Mouse (Mus musculus) MEL (cell line): ENCODE data around the gene Mettl16. TPM values are rescaled to one million over a fixed set of nuclear protein-coding genes. Genes with fewer than 3 reads are reported as not detected.

ENCODE experiments used
- DNase-seq: peaks from one replicate; pipeline ENCODE4 v3.0.0; 2011; ENCODE audit warnings: low read depth, low spot score
- H3K27ac ChIP-seq: 2 replicates; pipeline ENCODE4 v1.5.1; 2012; ENCODE audit warnings: low read depth, mild to moderate bottlenecking, control low read depth, low read length, moderate library complexity; ENCODE audit not compliant: control insufficient read depth
- H3K27me3 ChIP-seq, 2 experiments: fragments of 150-350 bp in 1 of 2; sonication (generic) in 1 of 2; 2 replicates each; pipeline ENCODE4 v1.6.1; 2012; ENCODE audit warnings: low read length in 2 of 2, mild to moderate bottlenecking in 2 of 2, improper control_type of control experiment in 1 of 2, moderate library complexity in 1 of 2; ENCODE audit not compliant: insufficient read depth in 2 of 2, control insufficient read depth in 1 of 2
- H3K36me3 ChIP-seq, 2 experiments: 2 replicates each; pipeline ENCODE4 v1.6.1; 2012 to 2014; ENCODE audit warnings: low read length in 2 of 2, improper control_type of control experiment in 1 of 2, inconsistent platforms in 1 of 2, mild to moderate bottlenecking in 1 of 2; ENCODE audit not compliant: insufficient read depth in 2 of 2, control insufficient read depth in 1 of 2
- H3K4me1 ChIP-seq, 2 experiments: fragments of 150-350 bp in 1 of 2; sonication (generic) in 1 of 2; 2 replicates each; pipeline ENCODE4 v1.6.1; 2012; ENCODE audit warnings: low read length in 2 of 2, improper control_type of control experiment in 1 of 2, mild to moderate bottlenecking in 1 of 2; ENCODE audit not compliant: insufficient read depth in 2 of 2, control insufficient read depth in 1 of 2
- H3K4me3 ChIP-seq, 2 experiments: fragments of 150-350 bp in 1 of 2; sonication (generic) in 1 of 2; 2 replicates each; pipeline ENCODE4 v1.5.1; 2012; ENCODE audit warnings: low read depth in 2 of 2, low read length in 2 of 2, mild to moderate bottlenecking in 2 of 2, moderate library complexity in 2 of 2, control low read depth in 1 of 2, improper control_type of control experiment in 1 of 2; ENCODE audit not compliant: control insufficient read depth in 1 of 2, insufficient read depth in 1 of 2
- H3K79me2 ChIP-seq: 2 replicates; pipeline ENCODE4 v1.6.1; 2012; ENCODE audit warnings: mild to moderate bottlenecking, low read length, moderate library complexity; ENCODE audit not compliant: control insufficient read depth, poor library complexity, insufficient read depth
- H3K9ac ChIP-seq: 2 replicates; pipeline ENCODE4 v1.6.1; 2012; ENCODE audit warnings: low read depth, mild to moderate bottlenecking, control low read depth, low read length, moderate library complexity; ENCODE audit not compliant: control insufficient read depth, poor library complexity, severe bottlenecking
- H3K9me3 ChIP-seq: fragments of 150-350 bp; sonication (generic); replicated peaks from 2 replicates; pipeline ENCODE4 v1.6.1; 2012; ENCODE audit warnings: mild to moderate bottlenecking, low read length, improper control_type of control experiment, moderate library complexity; ENCODE audit not compliant: insufficient read depth
- BHLHE40 ChIP-seq: IDR thresholded peaks from 2 replicates; pipeline ENCODE4 v1.6.1; 2012; ENCODE audit warnings: low read depth, mild to moderate bottlenecking, inconsistent platforms, low read length, improper control_type of control experiment, borderline replicate concordance
- CHD1 ChIP-seq: IDR thresholded peaks from 2 replicates; pipeline ENCODE4 v1.6.1; 2012; ENCODE audit warnings: low read depth, mild to moderate bottlenecking, inconsistent platforms, low read length, improper control_type of control experiment
- CHD2 ChIP-seq: IDR thresholded peaks from 2 replicates; pipeline ENCODE4 v1.6.1; 2011; ENCODE audit warnings: low read length, improper control_type of control experiment
- CTCF ChIP-seq, 3 experiments: IDR thresholded peaks in 2 of 3; conservative IDR thresholded peaks in 1 of 3; 2 replicates each; pipeline ENCODE4 v1.5.1; 2011 to 2012; ENCODE audit warnings: low read length in 3 of 3, low read depth in 2 of 3, mild to moderate bottlenecking in 2 of 3, improper control_type of control experiment in 1 of 3, inconsistent platforms in 1 of 3, mixed read lengths in 1 of 3, moderate library complexity in 1 of 3; ENCODE audit not compliant: control insufficient read depth in 1 of 3, insufficient read depth in 1 of 3, poor library complexity in 1 of 3, severe bottlenecking in 1 of 3
- E2F4 ChIP-seq: IDR thresholded peaks from 2 replicates; pipeline ENCODE4 v1.6.1; 2011; ENCODE audit warnings: low read depth, low read length, improper control_type of control experiment, borderline replicate concordance
- ELF1 ChIP-seq: IDR thresholded peaks from 2 replicates; pipeline ENCODE4 v1.6.1; 2014; ENCODE audit warnings: low read depth, mild to moderate bottlenecking, inconsistent platforms, low read length, improper control_type of control experiment, moderate library complexity
- EP300 ChIP-seq, 2 experiments: IDR thresholded peaks; 2 replicates each; pipeline ENCODE4 v1.6.1; 2011; ENCODE audit warnings: improper control_type of control experiment in 2 of 2, low read length in 2 of 2, low read depth in 1 of 2, mild to moderate bottlenecking in 1 of 2
- GABPA ChIP-seq: IDR thresholded peaks from 2 replicates; pipeline ENCODE4 v1.6.1; 2012; ENCODE audit warnings: low read depth, mild to moderate bottlenecking, inconsistent platforms, low read length, improper control_type of control experiment, moderate library complexity
- GATA1 ChIP-seq: IDR thresholded peaks from 2 replicates; pipeline ENCODE4 v1.6.1; 2011; ENCODE audit warnings: low read depth, low read length, improper control_type of control experiment
- JUND ChIP-seq: IDR thresholded peaks from 2 replicates; pipeline ENCODE4 v1.6.1; 2011; ENCODE audit warnings: low read depth, mild to moderate bottlenecking, improper control_type of control experiment, low read length
- KAT2A ChIP-seq: conservative IDR thresholded peaks from 2 replicates; pipeline ENCODE4 v1.6.1; 2012; ENCODE audit warnings: low read depth, low read length, improper control_type of control experiment, inconsistent platforms
- MAFK ChIP-seq: IDR thresholded peaks from 2 replicates; pipeline ENCODE4 v1.6.1; 2011; ENCODE audit warnings: low read depth, mild to moderate bottlenecking, low read length, improper control_type of control experiment, borderline replicate concordance
- MAZ ChIP-seq: IDR thresholded peaks from 2 replicates; pipeline ENCODE4 v1.6.1; 2012; ENCODE audit warnings: low read depth, mild to moderate bottlenecking, inconsistent platforms, low read length, improper control_type of control experiment
- MXI1 ChIP-seq: IDR thresholded peaks from 2 replicates; pipeline ENCODE4 v1.6.1; 2011; ENCODE audit warnings: mild to moderate bottlenecking, low read depth, low read length, improper control_type of control experiment
- MYB ChIP-seq: IDR thresholded peaks from 2 replicates; pipeline ENCODE4 v1.6.1; 2011; ENCODE audit warnings: mild to moderate bottlenecking, low read depth, low read length, improper control_type of control experiment
- MYC ChIP-seq: IDR thresholded peaks from 2 replicates; pipeline ENCODE4 v1.6.1; 2011; ENCODE audit warnings: low read depth, mild to moderate bottlenecking, low read length, improper control_type of control experiment, moderate library complexity
- NELFE ChIP-seq: IDR thresholded peaks from 2 replicates; pipeline ENCODE4 v1.6.1; 2011; ENCODE audit warnings: low read depth, low read length, improper control_type of control experiment
- NRF1 ChIP-seq: IDR thresholded peaks from 2 replicates; pipeline ENCODE4 v1.6.1; 2014; ENCODE audit warnings: low read depth, mild to moderate bottlenecking, inconsistent platforms, low read length, improper control_type of control experiment, moderate library complexity; ENCODE audit not compliant: poor library complexity, insufficient read depth, severe bottlenecking
- POLR2A ChIP-seq, 2 experiments: IDR thresholded peaks; 2 replicates each; pipeline ENCODE4 v1.6.1; 2011 to 2012; ENCODE audit warnings: low read length in 2 of 2, mild to moderate bottlenecking in 2 of 2, control low read depth in 1 of 2, improper control_type of control experiment in 1 of 2, low read depth in 1 of 2, moderate library complexity in 1 of 2; ENCODE audit not compliant: control insufficient read depth in 1 of 2, insufficient read depth in 1 of 2, poor library complexity in 1 of 2
- POLR2AphosphoS5 ChIP-seq: IDR thresholded peaks from 2 replicates; pipeline ENCODE4 v1.6.1; 2012; ENCODE audit warnings: low read depth, borderline replicate concordance, mild to moderate bottlenecking, inconsistent platforms, low read length, moderate library complexity, mixed read lengths
- RAD21 ChIP-seq: IDR thresholded peaks from 2 replicates; pipeline ENCODE4 v1.6.1; 2011; ENCODE audit warnings: mild to moderate bottlenecking, low read depth, low read length, improper control_type of control experiment
- RCOR1 ChIP-seq: IDR thresholded peaks from 2 replicates; pipeline ENCODE4 v1.6.1; 2012; ENCODE audit warnings: low read depth, mild to moderate bottlenecking, inconsistent platforms, low read length, improper control_type of control experiment
- SIN3A ChIP-seq: IDR thresholded peaks from 2 replicates; pipeline ENCODE4 v1.6.1; 2012; ENCODE audit warnings: low read length, improper control_type of control experiment, inconsistent platforms
- SMC3 ChIP-seq: IDR thresholded peaks from 2 replicates; pipeline ENCODE4 v1.6.1; 2011; ENCODE audit warnings: low read depth, low read length, improper control_type of control experiment
- TAL1 ChIP-seq: IDR thresholded peaks from 2 replicates; pipeline ENCODE4 v1.6.1; 2012; ENCODE audit warnings: mild to moderate bottlenecking, inconsistent platforms, low read length, moderate library complexity, mixed read lengths
- TBP ChIP-seq: IDR thresholded peaks from 2 replicates; pipeline ENCODE4 v1.8.0; 2011; ENCODE audit warnings: low read depth, low read length, improper control_type of control experiment
- TCF12 ChIP-seq: IDR thresholded peaks from 2 replicates; pipeline ENCODE4 v1.6.1; 2014; ENCODE audit warnings: low read depth, mild to moderate bottlenecking, inconsistent platforms, low read length, improper control_type of control experiment, moderate library complexity
- UBTF ChIP-seq: IDR thresholded peaks from 2 replicates; pipeline ENCODE4 v1.6.1; 2012; ENCODE audit warnings: low read depth, mild to moderate bottlenecking, inconsistent platforms, low read length, improper control_type of control experiment, moderate library complexity, borderline replicate concordance; ENCODE audit not compliant: insufficient read depth
- USF1 ChIP-seq: IDR thresholded peaks from 2 replicates; pipeline ENCODE4 v1.6.1; 2014; ENCODE audit warnings: low read depth, mild to moderate bottlenecking, inconsistent platforms, low read length, improper control_type of control experiment, moderate library complexity
- USF2 ChIP-seq, 2 experiments: IDR thresholded peaks; 2 replicates each; pipeline ENCODE4 v1.6.1; 2011 to 2012; ENCODE audit warnings: improper control_type of control experiment in 2 of 2, low read length in 2 of 2, borderline replicate concordance in 1 of 2, inconsistent platforms in 1 of 2, low read depth in 1 of 2, mild to moderate bottlenecking in 1 of 2; ENCODE audit not compliant: insufficient read depth in 1 of 2
- ZC3H11A ChIP-seq: IDR thresholded peaks from 2 replicates; pipeline ENCODE4 v1.6.1; 2012; ENCODE audit warnings: low read depth, mild to moderate bottlenecking, inconsistent platforms, low read length, improper control_type of control experiment
- ZKSCAN1 ChIP-seq: IDR thresholded peaks from 2 replicates; pipeline ENCODE4 v1.6.1; 2012; ENCODE audit warnings: low read depth, mild to moderate bottlenecking, inconsistent platforms, low read length, improper control_type of control experiment, moderate library complexity
- ZMIZ1 ChIP-seq: IDR thresholded peaks from 2 replicates; pipeline ENCODE4 v1.6.1; 2012; ENCODE audit warnings: low read depth, mild to moderate bottlenecking, inconsistent platforms, low read length, improper control_type of control experiment, moderate library complexity
- ZNF384 ChIP-seq: IDR thresholded peaks from 2 replicates; pipeline ENCODE4 v1.6.1; 2012; ENCODE audit warnings: low read depth, mild to moderate bottlenecking, inconsistent platforms, low read length, improper control_type of control experiment
- polyA plus RNA-seq, 2 experiments: library from polyadenylated mRNA; stranded (reverse) in 1 of 2; unstranded in 1 of 2; fragments of >175 nt in 1 of 2; fragments of >200 nt in 1 of 2; gene quantifications; 2 replicates each; pipeline versions ENCODE4 v1.2.1 to v1.2.4; 2012; ENCODE audit warnings: low replicate concordance in 2 of 2, low read depth in 1 of 2; ENCODE audit not compliant: insufficient read length in 2 of 2, insufficient read depth in 1 of 2, missing spikeins in 1 of 2
- total RNA-seq: library from RNA; depleted of rRNA; stranded (reverse); fragments of 300-350 nt; gene quantifications from 2 replicates; pipeline ENCODE4 v1.2.3, GENCODE M21; 2012

The Mettl16 gene
- total and polyA plus RNA-seq, 3 experiments = 76.3 to 116 TPM; not detected in 1

- DNase-seq = peak; percentile 94
- H3K9me3 ChIP-seq = no peaks in the 10 kb centered on the region
- peaks cover 14 to 20% of the 10 kb centered on the region in 2 experiments for H3K4me1 ChIP-seq
- H3K4me3 ChIP-seq = peak overlapping the region; percentile 79 to 99
- H3K27me3 ChIP-seq = no peaks in the 10 kb centered on the region
- H3K9ac ChIP-seq = peak overlapping the region; percentile 92
- H3K79me2 ChIP-seq = peaks cover 49% of the 10 kb centered on the region
- H3K27ac ChIP-seq = peak overlapping the region; percentile 89
- peaks cover 1 to 37% of the 10 kb centered on the region in 2 experiments; a peak in 3 of 4 replicates for H3K36me3 ChIP-seq
- no peak for TF ChIP-seq RCOR1
- no peak for TF ChIP-seq SMC3
- no peak for TF ChIP-seq GABPA
- peak; percentile 32 to 66; a peak in 3 of 4 replicates for TF ChIP-seq POLR2A (IDR thresholded peaks at IDR 0.05; ENCODE audit: control insufficient read depth in 1 of 2, insufficient read depth in 1 of 2, low read depth in 1 of 2, low read length in 2 of 2, poor library complexity in 1 of 2)
- no peak for TF ChIP-seq RAD21
- no peak for TF ChIP-seq USF1
- TF ChIP-seq MYB = 0 out of 2 replicates have a peak, but pooled peaks have one; percentile 42
- no peak for TF ChIP-seq BHLHE40
- TF ChIP-seq MYC = no peak
- TF ChIP-seq CHD1 = peak; percentile 4; the same call in 1 of the 2 replicates
- TF ChIP-seq MXI1 = peak; percentile 53; the same call in 1 of the 2 replicates
- peak; percentile 71; the same call in 1 of the 2 replicates for TF ChIP-seq UBTF
- TF ChIP-seq ZNF384 = no peak
- no peak for TF ChIP-seq TAL1
- TF ChIP-seq ZKSCAN1 = no peak
- no peak; the same call in 1 of the 2 replicates for TF ChIP-seq ELF1
- TF ChIP-seq NRF1 = 0 out of 2 replicates have a peak, but pooled peaks have one; percentile 40
- 0 out of 2 replicates have a peak, but pooled peaks have one; percentile 48 for TF ChIP-seq POLR2AphosphoS5
- TF ChIP-seq MAFK = no peak
- TF ChIP-seq TCF12 = peak; percentile 77
- no peak for TF ChIP-seq JUND
- TF ChIP-seq ZC3H11A = no peak; the same call in 1 of the 2 replicates
- TF ChIP-seq TBP = no peak
- no peak; the same call in 1 of the 2 replicates for TF ChIP-seq E2F4
- TF ChIP-seq MAZ = peak; percentile 74; the same call in 1 of the 2 replicates
- 0 out of 6 replicates have a peak, but pooled peaks of 1 of the 3 experiments have one; percentile 1 for TF ChIP-seq CTCF (IDR thresholded peaks at IDR 0.05 in 2 of 3, conservative IDR thresholded peaks at IDR 0.05 in 1 of 3; ENCODE audit: control insufficient read depth in 1 of 3, insufficient read depth in 1 of 3, low read depth in 2 of 3, low read length in 3 of 3, poor library complexity in 1 of 3, severe bottlenecking in 1 of 3)
- TF ChIP-seq EP300 (IDR thresholded peaks at IDR 0.05; ENCODE audit: low read depth in 1 of 2, low read length in 2 of 2) = no peak; a peak in 1 of 4 replicates
- no peak for TF ChIP-seq NELFE
- TF ChIP-seq SIN3A = no peak; the same call in none of the 2 replicates
- no peak for TF ChIP-seq GATA1
- TF ChIP-seq KAT2A = no peak
- no peak for TF ChIP-seq ZMIZ1
- TF ChIP-seq CHD2 = no peak; the same call in 1 of the 2 replicates
- no peak for TF ChIP-seq USF2 (IDR thresholded peaks at IDR 0.05; ENCODE audit: borderline replicate concordance in 1 of 2, insufficient read depth in 1 of 2, low read depth in 1 of 2, low read length in 2 of 2)
Observed at GRCm38 (mm10) chr11:74723357-74724234, 47.0 kb upstream of the Mettl16 start.
